Mouse (Mus musculus) gastrocnemius, adult 18-20 months (tissue): ENCODE results near the gene Gm364. TPM values are rescaled to one million over a fixed set of nuclear protein-coding genes. Genes with fewer than 3 reads are reported as not detected.

Experiments used
- DNase-seq: peaks from one replicate; pipeline ENCODE4 v3.0.0; 2021; ENCODE audit warnings: low spot score
- long read RNA-seq, 2 experiments: library from polyadenylated mRNA; stranded (forward); transcript quantifications; one replicate each; pipeline ENCODE4 v2.0.0; 2021
- total RNA-seq, 2 experiments: library from RNA; stranded (reverse); gene quantifications; 2 replicates each; pipeline ENCODE4 v1.2.3; 2021

Gene Gm364
- not detected for total RNA-seq
- long read RNA-seq, experiment 1: 0 reads
- long read RNA-seq, experiment 2: 0 reads

DNA sequence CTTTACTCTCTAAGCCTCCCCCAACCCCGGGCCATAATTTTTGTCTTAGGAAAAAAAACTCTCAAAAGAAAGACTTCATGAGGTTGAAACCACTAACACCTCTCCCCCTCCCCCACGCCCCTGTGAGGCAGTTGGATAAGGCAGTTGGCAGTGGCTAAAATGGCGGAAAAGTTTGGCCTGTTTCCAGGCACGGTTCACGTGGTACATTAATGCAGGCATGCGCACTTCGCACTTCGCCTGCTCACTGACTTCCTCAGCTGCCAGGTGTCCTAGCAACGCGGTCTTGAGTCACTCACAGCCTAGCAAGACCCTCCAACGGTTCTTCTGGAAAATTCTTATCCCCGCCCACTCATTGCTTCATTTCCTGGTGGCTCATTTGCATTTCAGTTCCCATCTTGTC, at the start of gene Gm364:
Gm364 (plus strand) TSS at position 386 of the 400 bp plus-strand sequence.
- no peak for DNase-seq

DNA sequence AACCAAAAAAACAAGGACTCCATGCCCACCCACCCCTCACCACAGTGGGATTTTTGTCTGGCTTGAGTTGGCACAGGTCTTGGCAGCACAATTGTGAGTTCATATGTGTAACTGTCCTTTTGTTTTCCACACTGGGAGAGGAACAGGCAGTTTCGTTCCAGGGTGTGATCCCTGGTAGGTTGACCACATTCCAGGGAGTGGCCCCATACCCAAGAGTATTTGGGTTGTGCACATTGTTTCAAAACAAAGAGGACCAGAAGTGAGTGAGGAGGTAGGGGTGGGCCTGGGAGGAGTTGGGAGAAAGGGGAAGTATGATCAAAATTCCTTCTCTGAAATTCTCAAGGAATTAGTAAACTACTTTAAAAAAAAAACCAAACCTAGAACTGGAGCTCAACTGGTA, 49.6 kb upstream of the Gm364 start:
- DNase-seq: no peak

DNA sequence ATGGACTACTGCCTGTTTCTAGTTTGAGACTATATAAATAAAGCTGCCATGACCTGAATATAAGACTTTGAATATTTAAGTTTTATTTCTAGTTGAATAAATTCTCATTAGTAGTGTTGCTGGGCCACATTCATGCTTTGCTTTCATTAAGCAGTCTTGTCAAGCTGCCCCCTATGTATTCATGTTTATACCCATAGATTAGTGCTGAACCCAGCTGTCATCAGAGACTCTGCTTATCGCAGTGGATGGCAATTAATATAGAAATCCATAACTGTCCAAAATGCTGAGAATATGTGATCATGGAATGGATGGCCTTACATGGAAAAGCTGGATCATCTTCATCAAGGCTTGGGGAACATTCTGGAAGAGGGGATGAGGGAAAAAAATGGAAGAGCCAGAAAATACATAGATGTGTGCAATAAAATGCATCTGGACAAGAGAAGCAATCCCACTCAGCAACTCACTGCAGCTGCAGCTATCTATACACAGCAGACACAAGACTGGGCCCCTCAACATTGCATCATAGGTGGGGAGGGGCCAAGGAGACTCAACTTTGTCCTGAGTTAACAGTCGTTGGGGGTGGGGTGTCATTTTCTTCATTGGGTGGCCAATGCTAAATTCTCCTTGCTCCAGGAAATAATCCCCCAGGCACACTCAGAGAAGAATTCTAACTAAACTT, 43.9 kb upstream of the Gm364 start:
- DNase-seq: no peak

GRCm38 (mm10) chrX:57372965-57373364, 36.0 kb upstream of the Gm364 start:
- no peak for DNase-seq

DNA sequence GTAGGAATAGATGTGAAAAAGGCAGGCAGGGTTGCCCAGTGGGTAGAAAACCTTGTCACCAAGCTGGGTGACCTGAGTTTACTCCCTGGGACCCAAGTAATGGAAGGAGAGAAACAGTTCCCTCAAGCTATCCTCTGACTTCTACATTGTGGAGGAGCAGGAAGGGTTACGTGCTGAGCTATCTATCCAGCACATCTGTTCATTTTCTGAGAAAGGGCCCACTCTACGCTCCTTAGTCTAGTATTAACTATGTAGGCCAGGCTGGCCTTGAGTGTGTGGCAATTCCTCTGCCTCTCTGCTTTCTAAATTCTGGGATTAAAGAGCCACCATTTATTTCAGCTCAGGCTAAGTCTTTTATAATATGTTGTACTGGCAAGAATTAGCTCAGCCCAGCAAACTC, 35.4 kb upstream of the Gm364 start:
- no peak for DNase-seq

DNA sequence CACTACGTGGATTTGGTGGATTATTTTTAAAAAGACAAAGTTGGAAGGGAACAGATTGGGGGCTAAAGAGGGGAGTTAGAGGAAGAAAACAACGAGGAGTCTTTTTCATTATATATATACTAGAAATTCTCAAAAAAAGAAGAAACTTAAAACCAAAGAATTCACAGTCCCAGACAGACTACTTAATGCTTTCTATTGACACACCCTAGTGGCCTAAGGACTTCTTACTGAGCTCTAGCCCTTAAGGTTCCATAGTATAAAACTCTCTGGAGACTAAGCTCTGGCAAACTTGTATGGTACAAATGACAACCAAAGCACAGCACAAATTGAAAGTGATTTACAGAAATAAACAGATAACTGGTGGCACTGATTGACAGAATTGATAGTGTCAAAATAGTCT, 34.9 kb upstream of the Gm364 start:
- DNase-seq: no peak

DNA sequence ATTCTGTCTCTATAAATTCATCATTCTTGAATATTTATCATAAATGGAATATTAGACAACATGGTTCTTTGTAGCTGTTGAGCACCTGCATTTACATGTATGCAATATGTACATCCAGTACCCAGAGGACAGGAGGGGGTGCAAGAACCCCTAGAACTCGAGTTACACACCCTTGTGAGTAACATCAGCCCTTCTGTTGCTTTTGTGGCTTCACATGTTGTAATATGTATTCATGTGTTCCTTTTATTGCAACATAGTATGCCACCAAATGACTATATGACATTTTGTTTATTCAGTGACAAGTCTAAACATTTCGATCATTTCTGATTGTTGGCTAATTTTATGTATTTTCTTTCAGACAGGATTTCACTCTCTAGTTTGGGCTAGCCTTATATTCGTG, 31.9 kb upstream of the Gm364 start:
- no peak for DNase-seq

DNA sequence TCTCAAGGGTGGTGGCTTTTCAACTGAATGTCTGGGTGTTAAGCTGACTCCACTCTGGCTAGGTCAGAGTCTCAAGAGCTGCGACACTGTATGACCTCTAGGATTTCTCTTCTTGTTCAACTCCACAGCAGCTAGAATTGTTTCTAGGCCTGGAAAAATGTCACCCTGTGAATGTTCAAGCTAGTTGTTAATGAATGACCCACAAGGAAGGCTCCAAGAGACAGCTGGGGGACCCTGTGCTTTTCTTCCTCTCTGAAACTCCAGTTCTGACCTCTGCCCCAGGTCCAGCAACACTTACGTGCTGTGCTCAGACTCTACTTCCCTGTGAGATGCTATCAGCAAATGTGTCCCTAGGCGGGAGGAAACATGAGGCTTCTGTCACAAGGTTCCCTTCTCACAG, 30.4 kb upstream of the Gm364 start:
- DNase-seq: no peak

- no peak for DNase-seq
These were observed 28.0 kb upstream of the Gm364 start for GRCm38 (mm10) chrX:57380915-57381314.

GRCm38 (mm10) chrX:57392367-57393246, 16.3 kb upstream of the Gm364 start, which contains the start of gene Rbmx:
TSS of gene Rbmx (minus strand) at chrX:57393036.
- peak; percentile 90 for DNase-seq

- DNase-seq: no peak
These were observed 15.5 kb upstream of the Gm364 start for GRCm38 (mm10) chrX:57393412-57393811.

- no peak for DNase-seq
These were observed 7.6 kb upstream of the Gm364 start for GRCm38 (mm10) chrX:57401388-57401787.

GRCm38 (mm10) chrX:57403651-57404050, 5.3 kb upstream of the Gm364 start:
- DNase-seq: no peak

GRCm38 (mm10) chrX:57431610-57432009, 22.7 kb downstream of the Gm364 start:
- peak; percentile 0 for DNase-seq

DNA sequence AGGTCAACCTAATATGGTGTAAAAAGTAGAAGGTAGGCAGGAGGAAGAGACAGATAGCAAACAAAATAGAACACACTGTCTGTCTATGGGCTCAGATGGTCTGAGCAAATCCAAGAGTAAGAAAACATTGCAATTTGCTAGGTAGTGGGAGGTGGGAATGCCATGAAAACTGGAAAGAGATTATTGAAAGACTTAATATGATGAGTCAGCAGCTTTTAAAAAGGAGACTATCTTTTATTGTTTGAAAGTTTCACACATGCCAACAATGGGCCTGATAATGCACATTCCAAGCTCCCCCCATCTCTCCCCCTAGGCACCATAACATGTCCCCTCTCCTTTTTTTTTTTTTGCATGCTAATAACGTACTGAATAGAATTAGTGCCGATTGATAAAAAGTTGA, 24.9 kb downstream of the Gm364 start:
- DNase-seq: no peak

GRCm38 (mm10) chrX:57503634-57504033, 94.7 kb downstream of the Gm364 start, which contains the start of gene Gpr101:
TSS of gene Gpr101 (minus strand) at chrX:57503757.
- no peak for DNase-seq

DNA sequence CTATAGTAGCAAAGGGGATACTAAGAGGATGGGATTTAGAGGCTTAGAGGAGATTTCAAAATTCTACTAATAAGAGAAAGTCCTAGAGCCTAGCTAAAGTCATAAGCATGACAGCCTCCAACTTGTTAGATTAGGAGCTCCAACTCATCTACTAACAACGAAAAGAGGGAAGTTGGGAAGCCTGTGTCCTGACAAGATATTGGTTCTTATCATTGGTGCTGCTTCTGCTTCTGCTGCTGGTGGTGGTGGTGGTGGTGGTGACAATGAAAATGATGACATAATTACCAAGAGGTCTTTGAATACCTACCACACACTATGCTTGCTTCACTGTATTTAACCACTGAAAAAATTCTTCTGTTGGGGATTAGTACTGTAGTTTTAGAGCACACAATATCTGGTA, 97.3 kb downstream of the Gm364 start:
- DNase-seq: no peak

DNA sequence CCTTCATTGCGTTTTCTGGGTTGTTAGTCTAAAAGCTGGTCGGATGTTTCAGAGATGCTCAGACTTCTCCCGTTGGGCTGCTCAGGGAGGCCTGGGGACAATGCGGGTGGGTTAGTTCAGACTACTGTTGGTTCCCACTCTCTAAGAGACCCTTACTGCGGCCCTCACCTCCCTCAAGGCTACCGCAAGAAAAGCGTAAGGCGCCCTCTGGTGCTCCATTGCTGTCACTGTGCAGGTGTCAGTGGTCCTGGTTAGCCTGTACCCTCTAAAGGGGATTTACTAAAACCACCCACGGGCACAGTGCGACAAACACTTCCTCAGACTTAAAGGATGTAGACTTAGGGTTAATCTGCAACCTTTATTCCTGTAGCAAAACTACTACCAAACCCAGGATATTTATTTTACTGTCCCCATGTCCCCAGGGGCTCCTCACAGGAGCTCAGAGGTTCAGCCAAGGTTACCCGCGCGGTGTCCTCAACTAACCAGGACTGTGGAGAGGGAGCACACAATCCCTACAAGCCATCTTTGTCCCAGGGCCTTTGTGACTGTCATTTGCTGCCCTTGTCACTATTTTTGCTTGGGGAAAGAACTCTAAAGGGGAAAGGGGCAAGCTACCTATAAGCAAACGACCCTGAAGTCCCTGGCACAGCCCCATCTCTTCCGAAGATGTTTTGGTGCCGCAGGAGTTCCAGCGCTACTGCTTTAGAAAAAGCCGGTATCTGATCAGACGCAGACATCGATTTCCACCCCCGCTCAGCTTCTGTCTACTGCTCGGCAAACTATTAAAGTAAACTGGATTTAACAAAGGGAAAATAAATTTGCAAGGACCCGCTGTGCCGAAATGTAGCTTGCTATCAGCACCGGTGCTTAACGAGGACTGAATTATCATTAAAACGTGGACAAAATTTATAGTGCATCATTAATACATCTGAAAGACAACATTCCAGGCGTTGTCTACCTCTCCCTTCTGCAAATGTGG, 112.5 kb downstream of the Gm364 start:
- no peak for DNase-seq
